Mouse (Mus musculus) layer of hippocampus, postnatal 14 days (tissue): Measurements from ENCODE around the gene Ino80e. TPM values are rescaled to one million over a fixed set of nuclear protein-coding genes. Genes with fewer than 3 reads are reported as not detected.
A peak's percentile ranks its signal among the peaks of the same experiment; 100 is the strongest.
"Not testable (repeated sequence)": the region's sequence is repeated elsewhere in the genome, so short reads cannot be mapped to it uniquely, and the experiment has no call there.

Source experiments
- DNase-seq, 2 experiments: peaks; one replicate each; pipeline ENCODE4 v3.0.0; 2021 to 2022; ENCODE audit warnings: low spot score in 2 of 2, mixed read lengths in 1 of 2
- long read RNA-seq, 2 experiments: library from polyadenylated mRNA; stranded (forward); transcript quantifications; one replicate each; pipeline ENCODE4 v2.0.0; 2021
- total RNA-seq, 2 experiments: library from RNA; stranded (reverse); gene quantifications; 2 replicates each; pipeline ENCODE4 v1.2.3; 2021

Ino80e gene
- total RNA-seq: 10 to 100 TPM; 46.1 to 50.1 TPM
- long read RNA-seq, experiment 1, transcript Ino80e-214 (6 exons, 883 nt): minor isoform, 8 of 43 reads
- long read RNA-seq, experiment 1, transcript Ino80e-203 (7 exons, 1,973 nt): major isoform, 17 of 43 reads
- long read RNA-seq, experiment 1, partial matches to known transcripts: 5 of 43 reads
- long read RNA-seq, experiment 1, other reads (novel, unspliced or antisense): 9 of 43 reads
- long read RNA-seq, experiment 2, transcript Ino80e-208 (7 exons, 719 nt): minor isoform, 5 of 68 reads
- long read RNA-seq, experiment 2, transcript Ino80e-214 (6 exons, 883 nt): minor isoform, 20 of 68 reads
- long read RNA-seq, experiment 2, transcript Ino80e-203 (7 exons, 1,973 nt): major isoform, 28 of 68 reads
- long read RNA-seq, experiment 2, partial matches to known transcripts: 8 of 68 reads
- long read RNA-seq, experiment 2, other reads (novel, unspliced or antisense): 6 of 68 reads

- DNase-seq: peak; percentile 97
Observed at GRCm38 (mm10) chr7:126862147-126862784, at the start of gene Ino80e. TSS of gene Ino80e (minus strand) at chr7:126862377.

- no peak for DNase-seq
Observed at GRCm38 (mm10) chr7:126905590-126905989, 43.4 kb upstream of the Ino80e start.

- not testable (repeated sequence) for DNase-seq
Observed at GRCm38 (mm10) chr7:126899781-126900180, 37.6 kb upstream of the Ino80e start.

GRCm38 (mm10) chr7:126898102-126898990 lies 36.2 kb upstream of the Ino80e start:
- DNase-seq: peak; percentile 93 to 95

GRCm38 (mm10) chr7:126897390-126898101 lies 35.4 kb upstream of the Ino80e start:
- DNase-seq: peak in 1 of 2 experiments; percentile 31

GRCm38 (mm10) chr7:126896912-126897311 lies 34.7 kb upstream of the Ino80e start:
- DNase-seq: no peak

GRCm38 (mm10) chr7:126888852-126889251 lies 26.7 kb upstream of the Ino80e start:
- DNase-seq: no peak

- DNase-seq: no peak
Observed at GRCm38 (mm10) chr7:126887281-126887680, 25.1 kb upstream of the Ino80e start.

- peak; percentile 98 for DNase-seq
Observed at GRCm38 (mm10) chr7:126884286-126885164, 22.3 kb upstream of the Ino80e start, which contains the start of gene Taok2. TSS of gene Taok2 (minus strand) at chr7:126884703.

GRCm38 (mm10) chr7:126883731-126884181 lies 21.6 kb upstream of the Ino80e start:
- DNase-seq: no peak

GRCm38 (mm10) chr7:126881040-126881439 lies 18.9 kb upstream of the Ino80e start:
- no peak for DNase-seq

GRCm38 (mm10) chr7:126877239-126877638 lies 15.1 kb upstream of the Ino80e start:
- DNase-seq: no peak

- no peak for DNase-seq
Observed at GRCm38 (mm10) chr7:126870520-126870891, 8.3 kb upstream of the Ino80e start.

GRCm38 (mm10) chr7:126869780-126870519 lies 7.8 kb upstream of the Ino80e start:
- DNase-seq: no peak

- DNase-seq: no peak
Observed at GRCm38 (mm10) chr7:126868003-126868402, 5.8 kb upstream of the Ino80e start.

GRCm38 (mm10) chr7:126867534-126867933 lies 5.4 kb upstream of the Ino80e start:
- DNase-seq: no peak

- DNase-seq: no peak
Observed at GRCm38 (mm10) chr7:126863791-126864190, 1.6 kb upstream of the Ino80e start.

GRCm38 (mm10) chr7:126861429-126862130 lies 597 bp downstream of the Ino80e start, which contains the start of gene Hirip3:
TSS of gene Hirip3 (plus strand) at chr7:126861972.
- peak; percentile 93 to 96 for DNase-seq
